Mouse (Mus musculus): ENCODE results near the gene Rab21. TPM values are rescaled to one million over a fixed set of nuclear protein-coding genes. Genes with fewer than 3 reads are reported as not detected.

Rab21 gene
- total RNA-seq, 4 experiments from 2014 or later = 55.2 to 58.6 (median 57.9) TPM

DNA sequence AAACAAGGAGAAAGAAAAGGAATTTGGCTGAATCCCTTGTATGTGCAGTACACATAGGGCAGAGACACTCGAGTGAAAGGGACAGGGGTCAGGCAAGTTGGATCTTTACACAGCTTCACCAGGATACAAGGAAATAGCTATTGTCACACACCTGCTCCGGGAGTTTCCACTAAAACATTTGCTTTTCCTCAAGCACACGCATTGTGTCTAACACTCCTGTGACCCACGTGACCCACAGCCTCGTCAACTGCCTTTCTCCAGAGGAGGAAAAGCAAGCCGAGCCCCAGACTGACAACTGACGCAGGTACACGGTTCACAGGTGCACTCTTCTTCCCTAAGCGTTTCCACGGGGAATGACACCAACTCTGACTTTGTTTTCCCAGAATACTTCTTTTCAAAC lies 31.2 kb downstream of the Rab21 start:
- no peak for DNase-seq (ENCODE audit: low spot score in 2 of 2)

DNA sequence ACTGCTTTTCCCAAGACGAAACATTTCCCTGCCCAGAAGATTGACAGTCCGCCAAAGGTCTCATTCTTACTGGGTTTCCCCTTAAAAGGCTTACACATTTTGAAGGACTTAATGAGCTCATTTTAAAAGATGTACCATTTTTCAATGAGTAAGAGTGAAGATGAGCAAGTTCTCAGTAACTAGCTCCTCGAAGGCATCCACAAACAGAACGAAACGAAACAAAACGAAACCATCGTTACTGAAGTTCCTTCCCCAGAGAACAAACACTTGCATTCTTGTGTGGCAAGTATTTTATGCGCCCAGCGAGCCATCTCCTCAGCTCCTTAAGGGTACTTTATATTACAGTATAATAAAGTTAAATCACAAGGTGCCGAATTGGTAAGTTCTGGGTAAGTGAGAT lies 34.0 kb downstream of the Rab21 start:
- no peak for DNase-seq (ENCODE audit: low spot score in 2 of 2)

DNA sequence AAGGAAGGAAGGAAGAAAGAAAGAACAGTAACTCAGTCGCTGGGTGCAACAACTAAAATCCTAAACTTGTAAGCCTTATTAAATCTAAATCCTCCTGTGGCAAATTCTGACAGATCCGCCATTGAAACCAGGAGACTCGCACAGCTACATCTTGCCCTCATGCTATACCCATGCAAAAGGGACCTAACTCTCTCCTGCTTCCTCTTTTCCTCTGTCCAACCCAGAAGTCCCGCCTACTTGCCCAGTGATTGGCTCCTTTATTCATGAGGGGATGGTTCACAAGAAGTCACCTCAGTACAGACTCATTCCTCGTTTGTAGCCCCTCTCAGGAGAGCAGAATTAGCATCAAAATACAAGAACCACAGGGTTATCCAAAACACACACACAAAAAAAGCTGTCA lies 43.7 kb downstream of the Rab21 start:
- no peak for DNase-seq (ENCODE audit: low spot score in 2 of 2)

DNA sequence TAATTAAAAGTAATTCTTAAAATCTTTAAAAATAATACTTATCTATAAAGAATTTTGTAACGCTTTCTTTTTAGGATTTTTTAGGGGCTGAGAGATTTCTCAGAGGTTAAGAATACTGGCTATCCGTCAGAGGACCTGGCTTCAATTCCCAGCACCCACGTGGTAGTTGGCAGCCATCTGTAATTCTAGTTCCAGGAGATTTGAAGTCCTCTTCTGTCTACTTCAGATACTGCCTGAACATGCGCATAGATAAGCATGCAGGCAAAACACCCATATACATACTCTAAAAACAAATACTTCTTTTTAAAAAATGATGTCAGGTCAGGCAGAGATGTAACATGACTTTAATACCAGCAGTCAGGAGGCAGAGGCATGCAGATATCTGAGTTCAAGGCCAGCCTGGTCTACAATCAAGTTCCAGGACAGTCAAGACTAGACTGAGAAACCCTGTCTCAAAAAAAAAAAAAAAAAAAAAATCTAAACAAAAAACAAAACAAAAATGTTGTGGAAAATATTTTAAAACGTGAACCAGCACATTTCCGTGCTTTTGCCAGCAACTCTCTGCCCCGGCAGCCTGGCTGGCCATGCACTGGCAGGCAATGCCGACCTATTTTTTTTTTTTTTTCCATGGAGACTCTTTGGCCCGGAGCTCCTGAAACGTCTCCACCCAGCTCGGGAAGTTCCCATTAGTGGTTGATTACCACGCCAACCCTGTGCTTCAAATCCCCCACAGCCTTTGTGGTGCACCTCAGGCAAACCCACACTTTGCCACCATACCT lies 44.6 kb downstream of the Rab21 start:
- DNase-seq (ENCODE audit: low spot score in 2 of 2) = no peak

DNA sequence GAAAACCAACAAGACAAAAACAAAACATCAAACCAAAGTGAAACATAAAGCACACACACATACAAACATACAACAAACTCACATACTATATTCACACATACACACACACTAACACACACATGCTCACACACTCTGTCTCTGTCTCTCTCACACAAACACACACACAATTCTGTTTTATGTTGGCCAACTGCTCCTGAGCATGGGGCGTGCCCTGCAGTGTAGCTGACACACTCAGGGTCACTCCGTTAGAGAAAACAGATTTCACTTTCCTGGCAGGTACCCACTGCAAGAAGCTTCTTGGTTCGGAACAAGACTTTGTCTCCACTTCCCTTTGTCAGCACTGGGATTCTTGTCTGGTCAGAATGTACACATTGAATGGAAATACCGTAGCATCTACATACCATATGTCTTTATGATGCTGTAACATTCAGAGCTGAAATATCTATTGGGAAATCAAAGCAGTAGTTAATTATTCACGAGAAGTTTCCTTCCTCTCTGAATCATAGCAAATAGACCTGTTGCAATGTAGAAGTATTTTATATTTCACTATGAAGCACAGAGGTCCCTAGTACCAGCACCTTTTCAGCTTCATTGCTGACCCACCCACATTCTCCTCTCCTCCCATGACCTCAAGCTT lies 52.4 kb downstream of the Rab21 start:
- no peak for DNase-seq (ENCODE audit: low spot score in 2 of 2)

DNA sequence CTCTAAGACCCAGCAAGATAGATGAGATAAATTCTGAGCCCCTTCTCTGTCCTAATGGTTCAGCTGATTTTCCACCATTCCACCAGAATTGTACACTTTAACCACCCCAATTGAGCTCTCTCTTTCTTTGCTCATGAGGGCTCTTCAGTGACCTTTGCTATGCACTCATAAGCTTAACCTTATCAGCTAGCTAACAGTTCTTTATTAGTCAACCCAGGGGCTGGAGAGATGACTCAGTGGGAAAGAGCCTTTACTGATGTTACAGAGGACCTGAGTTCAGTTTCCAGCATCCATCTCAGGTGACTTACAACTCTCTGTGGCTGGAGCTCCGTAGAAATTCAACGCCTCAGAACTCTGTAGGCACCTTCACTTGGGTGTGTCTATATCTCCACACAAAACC lies 53.1 kb downstream of the Rab21 start:
- DNase-seq (ENCODE audit: low spot score in 2 of 2) = no peak

DNA sequence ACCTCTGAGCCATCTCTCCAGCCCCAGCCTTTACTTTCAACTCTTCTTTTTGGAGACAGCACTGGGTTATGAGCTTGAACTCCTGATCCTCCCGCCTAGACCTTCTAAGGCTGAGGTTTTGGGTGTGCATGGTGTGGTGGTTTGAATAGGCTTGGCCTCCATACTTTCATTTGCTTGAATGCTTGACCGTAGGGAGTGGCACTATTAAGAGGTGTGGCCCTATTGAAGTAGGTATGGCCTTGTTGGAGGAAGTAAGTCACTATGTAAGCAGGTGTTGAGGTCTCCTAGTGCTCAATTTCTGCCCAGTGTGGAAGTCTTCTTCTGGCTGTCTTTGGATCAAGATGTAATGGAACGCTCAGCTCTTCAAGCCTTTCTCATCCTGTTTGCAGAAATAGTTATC lies 54.0 kb downstream of the Rab21 start:
- DNase-seq (ENCODE audit: low spot score in 2 of 2) = no peak

DNA sequence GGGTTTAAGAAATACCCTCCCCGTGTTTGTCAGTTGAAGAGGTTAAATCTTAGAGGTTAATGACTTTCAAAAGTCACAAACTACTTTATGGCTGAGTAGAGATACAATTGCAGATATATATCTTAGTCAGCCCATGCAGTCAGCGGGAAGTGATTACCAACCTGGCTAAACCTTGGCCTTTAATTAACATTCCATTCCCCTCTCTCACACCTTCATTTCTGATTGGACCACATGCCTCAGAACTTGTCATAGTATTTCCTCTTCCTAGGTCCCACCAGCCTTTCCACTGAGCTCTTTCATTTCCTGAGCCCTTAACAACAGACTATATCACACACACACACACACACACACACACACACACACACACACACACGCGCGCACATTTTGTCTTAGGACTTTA lies 59.2 kb downstream of the Rab21 start:
- no peak for DNase-seq (ENCODE audit: low spot score in 2 of 2)

DNA sequence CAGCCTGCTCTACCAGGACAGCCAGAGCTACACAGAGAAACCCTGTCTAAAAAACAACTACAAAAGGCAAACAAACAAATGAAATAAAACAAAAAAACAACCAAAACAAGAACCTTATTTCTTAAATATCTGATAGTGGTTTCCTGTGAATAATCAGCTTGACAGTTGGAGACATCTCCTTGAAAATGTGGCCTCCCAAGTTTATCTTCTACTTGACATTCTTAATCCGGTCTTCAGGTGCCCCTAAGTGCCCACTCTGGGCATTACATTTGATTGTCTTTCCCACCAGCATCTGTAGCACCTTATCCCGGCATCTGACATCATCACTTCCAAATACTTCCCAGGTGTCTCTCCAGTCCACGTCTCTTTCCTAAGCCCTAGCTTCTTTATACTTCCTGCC lies 61.9 kb downstream of the Rab21 start:
- DNase-seq (ENCODE audit: low spot score in 2 of 2) = no peak

DNA sequence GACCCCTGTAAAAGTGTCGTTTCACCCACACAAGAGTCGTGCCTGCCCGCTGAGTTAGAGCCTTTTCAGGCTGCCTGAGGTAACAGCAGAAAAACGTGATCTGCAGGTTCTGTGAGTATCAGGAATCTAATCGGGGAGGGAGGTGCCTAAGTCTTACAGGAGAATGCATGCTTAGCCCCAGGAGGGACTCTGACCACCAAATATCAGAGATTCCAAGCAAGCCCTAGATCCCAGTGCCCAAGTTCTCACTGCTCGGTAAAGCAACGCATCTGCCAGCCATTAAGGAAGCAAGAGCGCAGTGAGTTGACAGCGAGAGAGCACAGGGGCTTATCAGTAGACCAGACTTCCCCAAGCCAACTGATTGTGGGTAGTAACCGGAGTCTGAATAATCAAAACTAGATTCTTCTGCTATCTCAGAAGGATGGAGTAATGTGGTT lies 63.1 kb downstream of the Rab21 start:
- DNase-seq (ENCODE audit: low spot score in 2 of 2) = no peak

DNA sequence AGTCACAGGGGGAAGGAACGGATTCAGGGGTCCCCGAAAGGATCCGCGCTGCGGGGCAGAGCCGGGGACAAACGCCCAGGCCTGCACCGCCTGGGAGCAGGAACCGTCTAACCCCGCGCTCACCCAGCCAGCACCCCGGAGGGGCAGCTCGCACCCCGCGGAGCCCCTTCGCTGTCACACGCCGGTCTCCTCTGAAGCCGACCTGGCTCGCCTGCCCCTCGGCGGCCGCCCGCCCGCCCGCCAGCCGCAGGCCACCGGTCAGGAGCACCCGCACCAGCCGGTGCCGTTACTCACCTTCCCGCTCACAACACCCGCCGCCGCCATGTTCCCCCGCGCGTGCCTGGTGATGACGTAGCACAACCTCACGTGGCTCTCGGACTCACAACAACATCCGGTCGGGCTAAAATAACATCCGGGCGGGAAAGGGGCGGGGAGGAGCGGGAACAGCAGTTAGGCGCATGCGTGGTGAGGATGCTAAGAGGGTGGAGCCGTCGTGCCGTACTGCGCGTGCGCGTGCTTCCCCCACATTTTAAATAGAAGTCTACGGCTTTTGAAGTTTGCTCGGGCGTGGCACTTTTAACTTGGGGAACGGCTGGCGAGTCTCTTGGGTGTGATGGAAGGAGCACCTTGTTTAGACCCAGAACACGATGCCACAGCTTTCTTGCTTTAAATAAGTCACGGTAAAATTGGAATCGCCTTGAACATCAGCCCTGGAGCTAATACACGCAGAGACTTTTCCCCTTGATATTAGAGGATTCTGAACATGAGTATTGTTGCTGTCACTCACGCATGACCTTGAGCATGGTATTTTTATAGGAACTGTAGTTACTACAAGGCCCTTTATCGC lies 64.1 kb downstream of the Rab21 start, which contains the start of gene Tbc1d15:
Gene Tbc1d15 (minus strand): TSS at position 380 of the 847 bp plus-strand sequence.
- DNase-seq (ENCODE audit: low spot score in 2 of 2) = peak; percentile 98

DNA sequence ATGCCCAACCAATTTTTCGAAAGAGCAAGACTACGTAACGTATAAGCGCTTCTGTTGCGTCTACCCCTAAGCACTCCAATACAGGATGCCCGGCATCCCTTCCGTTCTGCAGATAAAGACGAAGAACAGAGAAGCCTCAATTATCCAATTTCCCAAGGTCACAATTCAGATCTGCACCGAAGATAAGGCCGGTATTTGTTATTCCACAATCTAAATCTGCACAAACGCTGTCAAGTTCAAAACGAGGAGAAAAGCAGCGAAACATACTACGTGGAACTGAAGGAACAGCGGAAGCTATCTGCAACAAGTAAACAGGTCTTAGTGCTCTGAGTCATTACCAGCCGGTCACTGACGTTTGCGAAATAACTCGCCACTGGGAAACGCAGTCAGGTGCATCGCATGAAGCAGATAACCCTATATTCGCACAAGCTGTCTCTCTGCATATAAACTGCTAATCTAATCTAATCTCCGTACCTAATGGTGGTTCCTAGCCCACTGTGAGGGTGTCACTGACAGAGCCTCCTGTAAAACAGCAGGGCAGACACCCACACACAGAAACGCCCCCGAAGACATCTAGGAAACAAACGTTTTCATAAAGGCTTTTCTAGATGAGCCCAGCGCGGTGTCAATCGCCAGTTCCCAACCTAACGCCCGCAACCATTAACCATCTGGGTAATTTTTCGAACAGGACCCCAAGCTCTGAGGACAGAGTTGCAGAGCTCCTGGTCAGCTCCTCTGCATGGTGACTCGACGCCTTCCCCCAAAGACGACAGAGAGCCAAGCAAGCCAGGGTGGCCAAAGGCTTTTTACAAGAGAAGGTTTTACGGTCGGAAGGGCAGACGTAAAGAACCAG lies 64.9 kb downstream of the Rab21 start:
- no peak for DNase-seq (ENCODE audit: low spot score in 2 of 2)

DNA sequence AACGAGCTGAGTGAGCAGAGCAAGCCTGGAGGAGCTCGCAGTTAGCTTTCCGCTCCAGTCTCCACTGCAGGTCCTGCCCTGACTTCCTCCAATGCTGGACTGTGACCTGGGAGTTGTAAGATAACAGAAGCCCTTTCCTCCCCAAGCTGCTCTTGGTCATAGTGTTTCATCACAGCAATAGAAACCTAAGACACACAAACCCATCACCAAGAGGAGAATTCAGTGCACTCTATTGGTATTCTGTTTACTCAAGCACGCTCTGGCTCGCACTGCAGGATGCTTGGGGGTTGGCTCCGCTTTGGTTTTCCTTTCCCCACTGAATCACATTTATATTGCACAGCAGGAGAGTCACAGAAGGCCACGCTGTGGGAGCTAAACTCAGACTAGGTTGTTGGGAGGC lies 67.4 kb downstream of the Rab21 start:
- DNase-seq (ENCODE audit: low spot score in 2 of 2) = no peak

DNA sequence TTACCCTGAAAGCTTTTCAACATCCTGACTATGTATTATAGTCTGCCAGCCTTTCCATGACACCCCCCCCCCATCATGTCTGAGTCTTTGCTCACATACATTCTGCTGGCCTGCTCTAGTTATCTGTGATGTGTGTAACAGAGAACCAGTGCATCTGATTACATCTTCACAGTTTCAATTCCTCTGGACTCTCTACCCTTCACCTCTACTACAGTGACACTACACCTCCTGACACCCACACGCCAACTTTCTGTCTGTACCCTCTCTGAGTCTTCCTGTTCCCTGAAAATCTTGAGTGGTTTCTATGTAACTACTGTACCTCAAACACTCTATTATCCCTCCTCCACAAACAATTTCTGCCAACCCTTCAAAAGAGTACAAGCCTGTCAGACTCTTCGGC lies 69.9 kb downstream of the Rab21 start:
- no peak for DNase-seq (ENCODE audit: low spot score in 2 of 2)

DNA sequence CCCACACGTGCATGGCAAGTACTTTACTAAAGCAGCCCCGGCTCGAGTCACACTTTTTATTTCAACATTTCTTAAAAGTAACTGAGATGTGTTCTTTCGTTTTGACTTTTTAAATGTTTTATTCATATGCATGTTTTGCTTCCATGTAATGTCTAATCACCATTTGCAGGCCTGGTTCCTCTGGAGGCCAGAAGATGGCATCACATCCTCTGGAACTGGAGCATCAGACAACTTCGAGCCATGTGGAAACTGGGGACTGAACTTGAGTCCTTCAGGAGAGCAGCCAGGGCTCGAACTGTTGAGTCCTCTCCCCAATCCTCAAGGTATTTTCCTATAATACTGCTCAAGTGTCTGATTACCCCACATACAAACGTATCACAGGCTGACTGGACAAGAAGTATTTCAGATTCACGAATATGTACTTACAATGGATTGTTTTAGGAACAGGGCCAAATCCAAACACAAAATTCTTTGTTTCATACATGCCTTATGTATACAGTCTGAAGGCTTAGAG lies 74.3 kb downstream of the Rab21 start:
- DNase-seq (ENCODE audit: low spot score in 2 of 2) = no peak

DNA sequence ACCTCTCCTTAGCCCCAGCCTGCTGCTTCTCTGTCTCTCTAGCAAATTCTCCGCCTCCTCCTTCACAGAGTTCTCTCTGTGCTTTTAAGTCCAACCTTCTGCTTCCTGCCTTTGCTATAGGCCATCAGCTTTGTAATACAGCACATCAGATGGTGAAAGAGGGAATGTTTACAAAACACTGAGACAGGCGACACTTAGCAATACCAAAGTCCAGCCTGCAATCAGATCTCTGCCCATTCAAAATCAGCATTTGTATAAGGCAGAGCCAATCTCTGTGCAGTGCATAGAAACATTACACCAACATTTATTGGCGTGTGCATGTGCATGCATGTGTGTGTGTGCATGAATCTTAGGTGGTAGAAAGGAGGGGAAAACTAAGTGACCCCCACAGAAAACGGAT lies 77.5 kb downstream of the Rab21 start:
- DNase-seq (ENCODE audit: low spot score in 2 of 2) = no peak

Other genes starting within 250 kb of the Rab21 start
- gene Tph2, start 130.6 kb downstream of the Rab21 start, total RNA-seq (2022) = under 1 TPM; 0.69 to 0.85 (median 0.79) TPM
- gene Tbc1d15, start 64.1 kb downstream of the Rab21 start, total RNA-seq (2022) = 10 to 100 TPM; 60.7 to 67.5 (median 63.8) TPM
- gene Tmem19, start 46.9 kb upstream of the Rab21 start, total RNA-seq (2022) = 10 to 100 TPM; 35.6 to 46.8 (median 41.7) TPM
- gene Thap2, start 68.8 kb upstream of the Rab21 start, total RNA-seq (2022) = 10 to 100 TPM; 13.0 to 18.3 (median 15.1) TPM
- 10 to 100 TPM; 44.9 to 61.2 (median 52.3) TPM for gene Zfc3h1, start 69.4 kb upstream of the Rab21 start, total RNA-seq (2022)

All from layer of hippocampus, adult 8-10 months (tissue).